Mouse (Mus musculus): ENCODE results near the gene Cd82. TPM values are rescaled to one million over a fixed set of nuclear protein-coding genes. Genes with fewer than 3 reads are reported as not detected.

The Cd82 gene
- polyA plus RNA-seq, 1 experiment from 2014 or later, result 20.0 TPM

DNA sequence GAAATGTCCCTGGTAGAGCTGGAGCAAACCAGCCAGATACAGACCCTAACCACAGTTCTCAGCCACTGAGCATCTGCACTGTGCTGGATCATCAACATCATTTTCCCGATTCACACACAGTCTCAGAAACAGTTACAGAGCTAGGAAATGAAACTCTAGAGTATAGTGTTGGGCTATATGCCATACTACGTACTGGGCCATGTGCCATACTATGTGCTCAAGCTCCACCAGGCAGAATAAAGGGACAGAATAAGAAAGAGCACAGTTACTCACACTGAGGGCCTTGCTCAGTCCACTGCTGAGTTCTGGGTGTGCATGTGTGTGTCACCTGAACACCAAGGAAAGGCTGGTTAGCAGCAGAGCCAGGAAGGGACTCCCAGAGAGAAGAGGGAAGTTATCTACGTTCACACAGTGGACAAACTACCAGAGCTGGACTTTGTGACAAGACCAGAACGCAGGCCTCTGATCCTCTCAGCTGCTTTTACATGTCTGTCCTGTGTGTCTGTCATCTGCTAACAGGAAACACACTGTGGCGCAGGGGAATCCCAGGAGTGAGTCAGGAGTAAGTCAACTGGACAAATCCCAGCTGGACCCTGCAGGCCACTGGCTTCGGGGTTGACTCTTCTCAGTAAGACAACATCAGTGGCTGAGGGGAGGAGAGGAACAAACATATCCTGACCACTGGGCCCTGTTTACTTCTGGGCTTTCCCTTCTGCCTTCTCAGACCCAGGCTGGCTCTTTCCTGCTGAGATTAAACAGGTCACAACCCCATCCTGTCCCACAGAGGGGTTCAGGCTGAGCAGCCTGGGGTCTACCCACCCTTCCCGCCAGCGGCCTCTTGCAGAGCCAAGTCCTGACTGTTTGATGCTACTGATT is 4.4 kb downstream of the Cd82 start:
- H3K36me3 ChIP-seq (replicated peaks; ENCODE audit: control insufficient read depth, insufficient read depth), result no peaks in the 10 kb centered on the region
- H3K9me3 ChIP-seq (ENCODE audit: control insufficient read depth, low read length), result no peaks in the 10 kb centered on the region
- peaks cover 16% of the 10 kb centered on the region for H3K4me1 ChIP-seq (replicated peaks; ENCODE audit: control insufficient read depth, insufficient read depth, low read length)
- no peak overlapping the region for H3K27ac ChIP-seq
- H3K27me3 ChIP-seq (ENCODE audit: control insufficient read depth, insufficient read depth, low read length), result peaks cover 25% of the 10 kb centered on the region
- DNase-seq (ENCODE audit: low spot score), result no peak
- H3K4me3 ChIP-seq (replicated peaks; ENCODE audit: low read length), result no peak overlapping the region
- H3K4me2 ChIP-seq (replicated peaks), result no peak overlapping the region
- H3K9ac ChIP-seq, result no peak overlapping the region
- WGBS, result 79% methylated on average over 8 of the region's 8 CpGs
- no peak for ATAC-seq (ENCODE audit: low FRiP score)

- Histone ChIP-seq H3K27ac (no peak overlapping the region), H3K4me1 (replicated peaks; ENCODE audit: control insufficient read depth, insufficient read depth, low read length) (peaks cover 13% of the 10 kb centered on the region), H3K9me3 (ENCODE audit: control insufficient read depth, low read length) (no peaks in the 10 kb centered on the region), H3K36me3 (replicated peaks; ENCODE audit: control insufficient read depth, insufficient read depth) (no peaks in the 10 kb centered on the region), H3K27me3 (ENCODE audit: control insufficient read depth, insufficient read depth, low read length) (peaks cover 19% of the 10 kb centered on the region), H3K9ac (no peak overlapping the region), H3K4me3 (replicated peaks; ENCODE audit: low read length) (no peak overlapping the region), H3K4me2 (replicated peaks) (no peak overlapping the region)
- DNase-seq (ENCODE audit: low spot score) (no peak), ATAC-seq (ENCODE audit: low FRiP score) (no peak)
- WGBS, result 79% methylated on average over 6 of the region's 6 CpGs
These were observed 5.4 kb downstream of the Cd82 start for GRCm38 (mm10) chr2:93457426-93458130.

- no peak for ATAC-seq (ENCODE audit: low FRiP score)
- no peaks in the 10 kb centered on the region for H3K9me3 ChIP-seq (ENCODE audit: control insufficient read depth, low read length)
- no peak overlapping the region for H3K27ac ChIP-seq
- no peak overlapping the region for H3K4me3 ChIP-seq (replicated peaks; ENCODE audit: low read length)
- DNase-seq (ENCODE audit: low spot score), result no peak
- no peak overlapping the region for H3K9ac ChIP-seq
- 0 out of 2 replicates have a peak, but pooled peaks cover 3% of the 10 kb centered on the region for H3K4me1 ChIP-seq (replicated peaks; ENCODE audit: control insufficient read depth, insufficient read depth, low read length)
- WGBS, result 76% methylated on average over 3 of the region's 3 CpGs
- H3K4me2 ChIP-seq (replicated peaks), result no peak overlapping the region
- peaks cover 5% of the 10 kb centered on the region for H3K27me3 ChIP-seq (ENCODE audit: control insufficient read depth, insufficient read depth, low read length)
- H3K36me3 ChIP-seq (replicated peaks; ENCODE audit: control insufficient read depth, insufficient read depth), result no peaks in the 10 kb centered on the region
These were observed 6.8 kb downstream of the Cd82 start for GRCm38 (mm10) chr2:93456140-93456539.

DNA sequence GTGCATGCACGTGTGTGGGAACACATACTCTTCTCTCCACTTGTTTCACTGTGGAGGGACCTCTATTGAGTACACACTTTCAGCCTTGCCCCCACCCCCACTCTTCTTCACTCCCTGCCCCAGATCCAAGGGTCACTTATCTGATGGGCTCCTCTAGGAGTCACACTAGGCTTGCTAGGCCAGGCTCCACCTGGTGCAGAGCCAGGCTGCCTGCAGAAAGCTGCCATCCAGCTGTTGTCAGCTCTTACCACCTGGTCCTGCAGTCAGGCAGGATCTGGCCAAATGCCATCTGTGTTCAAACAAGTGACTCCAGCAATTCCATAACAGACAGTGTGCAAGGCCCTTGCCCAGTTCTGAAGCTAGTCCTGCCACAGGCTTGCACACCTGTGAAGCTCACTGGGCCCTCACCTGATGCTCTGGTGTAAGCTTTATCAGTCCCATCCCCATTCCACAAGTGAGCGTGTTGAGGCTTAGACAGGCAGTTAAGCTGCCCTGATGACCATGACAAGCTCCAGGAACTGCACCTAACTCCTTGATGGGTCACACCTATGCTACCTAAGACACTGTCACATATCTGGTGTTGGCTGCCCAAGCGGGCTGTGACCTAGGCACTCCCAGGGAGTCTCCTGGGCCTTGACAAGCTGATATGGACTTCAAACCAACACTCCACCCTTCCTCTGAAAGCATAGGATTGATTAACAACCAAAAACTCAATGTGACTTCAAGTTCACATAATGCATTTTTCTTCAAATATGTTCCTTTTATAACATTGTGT is 7.9 kb downstream of the Cd82 start:
- Histone ChIP-seq H3K9me3 (ENCODE audit: control insufficient read depth, low read length) (no peaks in the 10 kb centered on the region), H3K4me2 (replicated peaks) (no peak overlapping the region), H3K9ac (no peak overlapping the region), H3K4me3 (replicated peaks; ENCODE audit: low read length) (no peak overlapping the region), H3K4me1 (replicated peaks; ENCODE audit: control insufficient read depth, insufficient read depth, low read length) (0 out of 2 replicates have a peak, but pooled peaks cover 3% of the 10 kb centered on the region), H3K27ac (no peak overlapping the region), H3K27me3 (ENCODE audit: control insufficient read depth, insufficient read depth, low read length) (no peaks in the 10 kb centered on the region), H3K36me3 (replicated peaks; ENCODE audit: control insufficient read depth, insufficient read depth) (no peaks in the 10 kb centered on the region)
- 76% methylated on average over 3 of the region's 3 CpGs for WGBS
- DNase-seq (ENCODE audit: low spot score) (no peak), ATAC-seq (ENCODE audit: low FRiP score) (no peak)

DNA sequence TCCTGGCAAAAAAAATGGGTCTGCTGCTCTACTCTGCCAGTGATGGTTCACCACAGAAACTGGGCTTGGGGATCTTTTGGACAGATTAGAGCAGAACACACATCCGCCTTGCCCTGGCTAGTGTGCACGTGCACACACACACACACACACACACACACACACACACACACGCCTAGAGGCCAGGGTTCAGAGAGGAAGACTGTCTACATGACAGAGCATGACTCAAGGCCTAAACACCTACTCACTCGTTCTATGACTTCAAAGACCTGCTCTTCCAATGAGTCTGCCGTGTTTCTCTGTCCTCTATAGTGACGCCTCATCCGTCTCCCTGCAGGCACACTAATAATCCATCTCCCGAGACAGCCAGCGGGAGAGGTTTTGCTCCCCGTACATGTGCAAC is 8.6 kb downstream of the Cd82 start:
- H3K36me3 ChIP-seq (replicated peaks; ENCODE audit: control insufficient read depth, insufficient read depth), result no peaks in the 10 kb centered on the region
- 0 out of 2 replicates have a peak, but pooled peaks cover 3% of the 10 kb centered on the region for H3K4me1 ChIP-seq (replicated peaks; ENCODE audit: control insufficient read depth, insufficient read depth, low read length)
- no peak overlapping the region for H3K4me3 ChIP-seq (replicated peaks; ENCODE audit: low read length)
- no peaks in the 10 kb centered on the region for H3K27me3 ChIP-seq (ENCODE audit: control insufficient read depth, insufficient read depth, low read length)
- no peak for ATAC-seq (ENCODE audit: low FRiP score)
- H3K9ac ChIP-seq, result no peak overlapping the region
- no peaks in the 10 kb centered on the region for H3K9me3 ChIP-seq (ENCODE audit: control insufficient read depth, low read length)
- 57% methylated on average over 10 of the region's 10 CpGs for WGBS
- no peak for DNase-seq (ENCODE audit: low spot score)
- H3K27ac ChIP-seq, result no peak overlapping the region
- no peak overlapping the region for H3K4me2 ChIP-seq (replicated peaks)

DNA sequence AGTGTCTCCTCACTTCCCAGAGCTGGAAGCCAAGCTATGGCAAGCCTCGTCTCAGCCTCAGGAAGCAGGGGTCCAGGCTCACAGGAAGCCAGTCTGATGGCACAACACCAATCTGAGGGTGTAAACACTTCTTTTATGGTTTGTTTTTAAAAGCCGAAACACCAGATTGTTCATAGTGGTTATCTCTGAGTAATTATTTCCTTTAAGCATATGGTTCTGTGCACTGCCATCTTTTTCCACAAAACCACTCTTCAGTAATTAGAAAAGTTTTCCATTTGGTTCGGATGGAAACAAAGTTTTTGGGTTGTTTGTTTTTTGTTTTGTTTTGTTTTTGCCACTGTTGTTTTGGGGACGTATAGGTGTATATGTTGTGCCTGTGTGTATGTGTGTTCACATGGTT is 9.9 kb downstream of the Cd82 start:
- DNase-seq (ENCODE audit: low spot score), result no peak
- Histone ChIP-seq H3K9ac (no peak overlapping the region), H3K4me1 (replicated peaks; ENCODE audit: control insufficient read depth, insufficient read depth, low read length) (0 out of 2 replicates have a peak, but pooled peaks cover 3% of the 10 kb centered on the region), H3K4me3 (replicated peaks; ENCODE audit: low read length) (no peak overlapping the region), H3K27ac (no peak overlapping the region), H3K4me2 (replicated peaks) (no peak overlapping the region), H3K27me3 (ENCODE audit: control insufficient read depth, insufficient read depth, low read length) (no peaks in the 10 kb centered on the region), H3K9me3 (ENCODE audit: control insufficient read depth, low read length) (no peaks in the 10 kb centered on the region), H3K36me3 (replicated peaks; ENCODE audit: control insufficient read depth, insufficient read depth) (no peaks in the 10 kb centered on the region)
- 79% methylated on average over 4 of the region's 4 CpGs for WGBS
- ATAC-seq (ENCODE audit: low FRiP score), result no peak

DNA sequence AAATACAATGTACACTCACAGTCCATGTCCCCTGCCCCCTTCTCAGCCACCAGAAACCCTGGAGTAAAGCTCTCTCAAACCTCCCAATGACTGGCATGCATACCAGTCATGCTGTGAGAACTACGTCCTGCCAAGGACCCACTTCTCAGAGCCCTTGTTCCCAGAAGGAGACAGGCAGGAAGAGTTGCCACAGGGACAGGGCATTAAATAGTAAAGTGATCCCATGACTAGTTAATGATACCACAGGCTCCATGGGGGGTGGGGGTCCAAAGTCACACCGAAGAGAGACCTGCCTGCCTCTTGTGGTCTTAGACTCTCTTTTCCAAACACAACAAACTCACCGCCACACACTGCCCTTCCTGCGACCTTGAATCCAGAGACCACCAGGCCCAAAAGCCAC is 10.4 kb downstream of the Cd82 start:
- Histone ChIP-seq H3K4me3 (replicated peaks; ENCODE audit: low read length) (no peak overlapping the region), H3K27ac (no peak overlapping the region), H3K4me2 (replicated peaks) (no peak overlapping the region), H3K4me1 (replicated peaks; ENCODE audit: control insufficient read depth, insufficient read depth, low read length) (0 out of 2 replicates have a peak, but pooled peaks cover 3% of the 10 kb centered on the region), H3K9me3 (ENCODE audit: control insufficient read depth, low read length) (no peaks in the 10 kb centered on the region), H3K9ac (no peak overlapping the region), H3K27me3 (ENCODE audit: control insufficient read depth, insufficient read depth, low read length) (no peaks in the 10 kb centered on the region), H3K36me3 (replicated peaks; ENCODE audit: control insufficient read depth, insufficient read depth) (no peaks in the 10 kb centered on the region)
- WGBS, result 72% methylated on average over 4 of the region's 4 CpGs
- DNase-seq (ENCODE audit: low spot score) (no peak), ATAC-seq (ENCODE audit: low FRiP score) (no peak)

DNA sequence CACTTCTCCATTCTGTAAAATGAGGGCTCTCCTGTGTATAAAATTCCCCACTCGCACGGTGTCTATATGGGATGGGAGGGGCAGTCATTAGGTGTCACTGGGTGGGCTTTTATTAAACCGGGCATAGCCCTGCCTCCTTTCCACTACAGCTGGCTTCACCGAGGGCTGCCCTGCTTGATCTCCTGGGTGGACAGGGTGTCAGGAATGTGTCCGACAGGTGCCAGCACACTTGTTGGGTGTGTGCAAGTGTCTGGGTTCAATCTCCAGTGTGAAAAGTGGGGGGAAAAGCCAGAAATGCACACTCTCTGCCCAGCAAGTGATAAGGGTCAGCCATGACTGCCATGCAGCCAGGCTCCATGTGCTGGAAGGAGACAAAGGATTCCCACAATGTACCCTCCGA is 10.9 kb downstream of the Cd82 start:
- Histone ChIP-seq H3K36me3 (replicated peaks; ENCODE audit: control insufficient read depth, insufficient read depth) (no peaks in the 10 kb centered on the region), H3K9ac (no peak overlapping the region), H3K27ac (no peak overlapping the region), H3K27me3 (ENCODE audit: control insufficient read depth, insufficient read depth, low read length) (no peaks in the 10 kb centered on the region), H3K9me3 (ENCODE audit: control insufficient read depth, low read length) (no peaks in the 10 kb centered on the region), H3K4me2 (replicated peaks) (no peak overlapping the region), H3K4me1 (replicated peaks; ENCODE audit: control insufficient read depth, insufficient read depth, low read length) (no peaks in the 10 kb centered on the region), H3K4me3 (replicated peaks; ENCODE audit: low read length) (no peak overlapping the region)
- DNase-seq (ENCODE audit: low spot score), result no peak
- 67% methylated on average over 6 of the region's 6 CpGs for WGBS
- no peak for ATAC-seq (ENCODE audit: low FRiP score)

All from hindbrain, embryonic 14.5 days (tissue).